Mouse (Mus musculus): ENCODE measurements at regions not wholly inside any gene's neighbourhood (a gene's known extent, or its start where the extent isn't known, plus 50 kb on each side); places are given as distances from the start of the nearest gene placed in this dataset.

DNA sequence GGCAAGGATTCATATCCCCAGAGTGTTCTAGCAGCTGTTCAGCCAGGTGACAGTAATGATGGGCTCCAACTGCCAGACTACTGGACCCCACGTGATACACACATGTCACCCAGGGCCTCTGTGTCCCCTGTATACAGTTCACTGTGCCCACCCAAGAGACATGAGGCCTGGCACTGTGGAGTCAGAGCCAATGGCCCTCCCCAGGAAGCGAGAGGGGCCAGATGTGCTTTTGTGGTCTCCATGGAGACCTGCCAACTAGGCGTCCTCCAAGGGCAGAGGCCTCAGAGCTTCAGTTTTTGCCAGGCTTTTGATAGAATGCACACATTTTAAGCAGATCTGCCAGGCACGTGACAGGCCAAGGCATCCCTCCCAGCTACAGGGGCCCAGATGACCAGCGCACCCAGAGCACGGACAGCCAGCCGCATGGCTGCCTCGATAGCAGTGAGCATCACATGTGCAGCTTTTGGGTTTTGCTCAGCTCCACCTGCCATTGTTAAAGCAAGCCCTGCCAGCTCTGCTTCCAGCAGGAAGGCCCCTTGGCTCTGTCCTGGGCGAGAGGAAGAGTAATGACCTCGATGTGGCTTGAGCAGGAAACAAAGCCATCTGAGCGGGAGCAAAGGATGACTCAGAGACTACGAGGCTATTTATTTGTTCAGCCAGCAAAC lies 198.1 kb upstream of the Sulf2 start:
- TF ChIP-seq POLR2A (IDR thresholded peaks at IDR 0.05; ENCODE audit: insufficient read depth, low read depth, low read length) (no peak), CTCF (IDR thresholded peaks at IDR 0.05) (no peak)

All from heart, adult 2 months (tissue).